Mouse (Mus musculus) small intestine, adult 2 months (tissue): ENCODE results near the gene Sec62. TPM values are rescaled to one million over a fixed set of nuclear protein-coding genes. Genes with fewer than 3 reads are reported as not detected.
"Not testable (repeated sequence)": the region's sequence is repeated elsewhere in the genome, so short reads cannot be mapped to it uniquely, and the experiment has no call there.

Experiments
- H3K27ac ChIP-seq: fragments of 200-500 bp; 2 replicates; pipeline ENCODE4 v1.5.1; 2012; ENCODE audit warnings: low read depth, low read length, control low read depth, inconsistent platforms; ENCODE audit not compliant: insufficient read depth
- H3K27me3 ChIP-seq: fragments of 200-500 bp; 2 replicates; pipeline ENCODE4 v1.6.1; 2012; ENCODE audit warnings: mild to moderate bottlenecking, moderate library complexity, low read length, inconsistent platforms; ENCODE audit not compliant: control insufficient read depth, insufficient read depth
- H3K36me3 ChIP-seq: fragments of 200-500 bp; 2 replicates; pipeline ENCODE4 v1.6.1; 2012; ENCODE audit warnings: mild to moderate bottlenecking, low read length, control low read depth, inconsistent platforms; ENCODE audit not compliant: control insufficient read depth, insufficient read depth
- H3K4me1 ChIP-seq: fragments of 200-500 bp; 2 replicates; pipeline ENCODE4 v1.6.1; 2012; ENCODE audit warnings: low read length, inconsistent platforms, mixed read lengths; ENCODE audit not compliant: control insufficient read depth, insufficient read depth, insufficient read length
- H3K4me3 ChIP-seq: fragments of 200-500 bp; 2 replicates; pipeline ENCODE4 v1.5.1; 2012; ENCODE audit warnings: low read depth, mild to moderate bottlenecking, control low read depth, inconsistent platforms, low read length, moderate library complexity
- CTCF ChIP-seq: fragments of 200-500 bp; IDR thresholded peaks from 2 replicates; pipeline ENCODE4 v1.5.1; 2012; ENCODE audit warnings: low read depth, mild to moderate bottlenecking, control low read depth, inconsistent platforms, low read length, moderate library complexity, mixed read lengths; ENCODE audit not compliant: insufficient replicate concordance, insufficient read length; ENCODE audit errors: extremely low read depth
- POLR2A ChIP-seq: fragments of 200-500 bp; IDR thresholded peaks from 2 replicates; pipeline ENCODE4 v1.6.1; 2012; ENCODE audit warnings: low read depth, mild to moderate bottlenecking, control low read depth, inconsistent platforms, low read length, moderate library complexity
- WGBS: fragments of 180-500 bp; shearing (Covaris S2); methylation state at CpG from one replicate; pipeline ENCODE4 v1.1.7; 2018; 5-methylcytosine and 5-hydroxymethylcytosine counted together
- polyA plus RNA-seq: library from polyadenylated mRNA; depleted of rRNA; stranded (reverse); fragments of >200 nt; gene quantifications from 2 replicates; pipeline ENCODE4 v1.2.3, GENCODE M21; 2012

The Sec62 gene
- polyA plus RNA-seq, 1 experiment, result 4.6 TPM

GRCm38 (mm10) chr3:30831848-30832606, 39.4 kb downstream of the Sec62 start:
- Histone ChIP-seq H3K36me3 (no peaks in the 10 kb centered on the region), H3K27me3 (no peaks in the 10 kb centered on the region), H3K27ac (no peak overlapping the region), H3K4me1 (no peaks in the 10 kb centered on the region), H3K4me3 (no peak overlapping the region)
- no peak for TF ChIP-seq POLR2A
- no peak for TF ChIP-seq CTCF
- WGBS, result 71% methylated on average over 15 of the region's 15 CpGs

GRCm38 (mm10) chr3:30833254-30833653, 40.6 kb downstream of the Sec62 start:
- WGBS, result 77% methylated on average over 3 of the region's 3 CpGs

GRCm38 (mm10) chr3:30845755-30846154, 53.1 kb downstream of the Sec62 start:
- WGBS, result 55% methylated on average over 2 of the region's 2 CpGs
- no peaks in the 10 kb centered on the region for H3K36me3 ChIP-seq

More at GRCm38 (mm10) chr3:30833254-30833653, 40.6 kb downstream of the Sec62 start:
- Histone ChIP-seq H3K4me1 (no peaks in the 10 kb centered on the region), H3K27ac (no peak overlapping the region), H3K36me3 (no peaks in the 10 kb centered on the region), H3K27me3 (no peaks in the 10 kb centered on the region), H3K4me3 (no peak overlapping the region)
- TF ChIP-seq POLR2A, result no peak
- TF ChIP-seq CTCF, result no peak

GRCm38 (mm10) chr3:30847413-30847812, 54.7 kb downstream of the Sec62 start:
- Histone ChIP-seq H3K27me3 (no peaks in the 10 kb centered on the region), H3K4me1 (peaks cover 21% of the 10 kb centered on the region; the same call in 1 of the 2 replicates), H3K4me3 (no peak overlapping the region), H3K36me3 (no peaks in the 10 kb centered on the region), H3K27ac (peak overlapping the region; percentile 82)
- TF ChIP-seq CTCF (no peak), POLR2A (no peak)
- 20% methylated on average over 1 of the region's 1 CpGs for WGBS

More at GRCm38 (mm10) chr3:30845755-30846154, 53.1 kb downstream of the Sec62 start:
- H3K4me3 ChIP-seq, result no peak overlapping the region
- H3K27me3 ChIP-seq, result no peaks in the 10 kb centered on the region
- H3K27ac ChIP-seq, result no peak overlapping the region
- H3K4me1 ChIP-seq, result peaks cover 21% of the 10 kb centered on the region; the same call in 1 of the 2 replicates
- TF ChIP-seq POLR2A (no peak), CTCF (no peak)

GRCm38 (mm10) chr3:30851422-30851821, 58.7 kb downstream of the Sec62 start:
- Histone ChIP-seq H3K27ac (no peak overlapping the region), H3K36me3 (no peaks in the 10 kb centered on the region), H3K4me1 (peaks cover 21% of the 10 kb centered on the region; the same call in 1 of the 2 replicates), H3K4me3 (no peak overlapping the region), H3K27me3 (no peaks in the 10 kb centered on the region)
- 73% methylated on average over 6 of the region's 6 CpGs for WGBS
- TF ChIP-seq POLR2A, result no peak

GRCm38 (mm10) chr3:30853596-30853995, 60.9 kb downstream of the Sec62 start:
- 31% methylated on average over 5 of the region's 5 CpGs for WGBS
- peaks cover 6% of the 10 kb centered on the region; the same call in 1 of the 2 replicates for H3K4me1 ChIP-seq
- H3K27ac ChIP-seq, result peak overlapping the region; percentile 41; the same call in 1 of the 2 replicates
- TF ChIP-seq POLR2A, result no peak
- TF ChIP-seq CTCF, result no peak
- no peak overlapping the region for H3K4me3 ChIP-seq
- H3K27me3 ChIP-seq, result no peaks in the 10 kb centered on the region
- H3K36me3 ChIP-seq, result no peaks in the 10 kb centered on the region

- TF ChIP-seq CTCF (peak; percentile 80; the same call in 1 of the 2 replicates), POLR2A (peak; percentile 91)
- no peaks in the 10 kb centered on the region for H3K36me3 ChIP-seq
- H3K4me3 ChIP-seq, result peak within 1 kb of the TSS; percentile 86
- under 1% methylated on average over 75 of the region's 75 CpGs for WGBS
- H3K27ac ChIP-seq, result peak within 1 kb of the TSS; percentile 96
- H3K4me1 ChIP-seq, result peaks cover 5% of the 10 kb centered on the region; the same call in 1 of the 2 replicates
- H3K27me3 ChIP-seq, result no peaks in the 10 kb centered on the region
Observed at GRCm38 (mm10) chr3:30855604-30856458, 63.2 kb downstream of the Sec62 start, which contains the start of gene Gpr160. Gene Gpr160, plus strand, starts transcription at chr3:30855950.

GRCm38 (mm10) chr3:30859599-30859998, 66.9 kb downstream of the Sec62 start:
- 94% methylated on average over 8 of the region's 8 CpGs for WGBS
- H3K36me3 ChIP-seq, H3K4me1 ChIP-seq, H3K27me3 ChIP-seq, H3K4me3 ChIP-seq, H3K27ac ChIP-seq: not testable (repeated sequence)
